Mouse (Mus musculus): ENCODE measurements at regions not wholly inside any gene's neighbourhood (a gene's known extent, or its start where the extent isn't known, plus 50 kb on each side); places are given as distances from the start of the nearest gene placed in this dataset.

- TF ChIP-seq CTCF (conservative IDR thresholded peaks at IDR 0.05; ENCODE audit: low read length) = no peak
- no peak for TF ChIP-seq POU5F1 (IDR thresholded peaks at IDR 0.05; ENCODE audit: borderline replicate concordance, low read length)
These were observed 294.8 kb downstream of the Bcl11a start for GRCm38 (mm10) chr11:24372616-24373015.

Measured in E14TG2a.4 (cell line).